Mouse (Mus musculus) megakaryocyte progenitor cell, adult 5-6 weeks (primary cell): Measurements from ENCODE around the gene Vwf. TPM values are rescaled to one million over a fixed set of nuclear protein-coding genes. Genes with fewer than 3 reads are reported as not detected.

Experiments
- ATAC-seq: replicated peaks from 2 replicates; pipeline ENCODE4 v1.8.0; 2016; ENCODE audit warnings: mild to moderate bottlenecking, moderate TSS enrichment, inconsistent platforms; ENCODE audit not compliant: poor library complexity
- total RNA-seq, 2 experiments: library from RNA; stranded (forward) in 1 of 2; stranded (reverse) in 1 of 2; fragments of 157-497, 149-512 nt in 1 of 2; fragments of 200-1000 nt in 1 of 2; gene quantifications; 2 replicates each; pipeline versions ENCODE4 v1.2.3 to v1.2.4; 2015 to 2017

The Vwf gene
- 2.4 and 2.6 TPM in 2 replicates for total RNA-seq (2015)
- 0.08 and 0.47 TPM in 2 replicates for total RNA-seq (2017)

- no peak for ATAC-seq
Observed at GRCm38 (mm10) chr6:125546474-125546873, at the start of gene Vwf. TSS of gene Vwf (plus strand) at chr6:125546774.

DNA sequence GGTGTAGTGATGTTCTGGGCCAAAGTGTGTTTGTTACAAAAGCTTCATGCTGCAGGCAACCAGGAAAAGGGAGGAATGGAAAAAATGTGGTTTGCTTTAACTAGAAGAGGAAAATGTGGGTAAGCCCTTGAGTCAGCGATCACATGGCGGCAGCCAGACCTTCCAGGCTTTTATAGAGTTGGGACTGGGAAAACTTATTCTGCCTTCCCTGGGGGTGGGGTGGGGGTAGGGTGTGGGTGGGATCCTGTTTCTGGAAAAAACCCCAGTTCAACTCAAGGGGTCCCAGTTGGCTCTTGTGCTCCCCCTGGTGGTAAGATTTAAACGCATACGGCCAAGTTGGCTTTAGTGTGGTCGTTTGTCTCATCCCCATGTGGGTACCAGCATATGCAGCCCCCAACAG is 48.5 kb upstream of the Vwf start:
- peak; percentile 50 for ATAC-seq

DNA sequence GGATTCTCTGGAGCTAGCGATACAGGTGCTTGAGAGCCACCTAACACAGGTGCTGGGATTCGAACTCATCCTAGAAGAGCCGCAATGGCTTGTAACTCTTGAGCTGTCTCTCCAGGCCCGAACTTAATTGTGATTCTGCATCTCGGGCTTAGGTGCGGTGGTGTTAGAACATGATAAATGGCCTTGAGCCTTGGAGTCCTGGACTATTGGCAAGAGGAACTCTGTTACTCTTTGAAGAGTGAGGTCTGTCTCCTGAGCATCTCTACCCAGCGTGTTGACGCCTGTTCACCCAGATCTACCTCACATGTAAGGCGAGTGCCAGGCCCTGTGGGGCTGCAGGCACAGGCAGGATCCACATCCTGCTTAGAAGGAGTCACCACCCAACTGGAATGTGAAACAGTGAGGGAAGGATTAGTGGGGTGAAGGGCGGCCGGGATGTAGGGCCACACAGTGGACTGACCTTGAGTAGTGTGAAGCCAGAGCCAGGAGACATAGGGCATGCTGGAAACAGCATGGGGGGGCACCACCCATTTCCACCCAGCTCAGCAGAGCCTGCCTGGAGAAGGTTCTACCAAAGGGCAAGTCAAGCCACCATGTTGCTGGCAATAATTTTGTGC is 43.3 kb upstream of the Vwf start:
- ATAC-seq, result no peak

GRCm38 (mm10) chr6:125504622-125505355 is 41.8 kb upstream of the Vwf start:
- ATAC-seq, result no peak

DNA sequence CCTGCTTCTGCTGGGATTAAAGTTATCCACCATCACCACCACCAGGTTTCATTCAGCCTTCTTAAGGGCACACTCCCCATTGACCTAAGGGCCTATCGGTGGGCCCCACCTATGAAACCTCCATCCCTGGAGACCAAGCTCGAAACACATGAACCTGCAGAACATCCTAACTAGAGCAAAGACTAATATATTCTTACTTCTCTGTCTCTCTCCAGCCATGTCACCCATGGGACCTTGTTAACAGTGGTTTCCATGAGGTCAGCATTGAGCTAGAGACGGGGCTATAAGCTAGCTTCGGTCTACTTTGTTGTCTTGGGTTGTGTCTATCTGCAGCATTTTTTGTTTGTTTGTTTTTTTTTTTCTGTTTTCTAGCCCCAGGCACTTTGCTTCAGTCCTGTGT is 40.1 kb upstream of the Vwf start:
- ATAC-seq, result no peak

DNA sequence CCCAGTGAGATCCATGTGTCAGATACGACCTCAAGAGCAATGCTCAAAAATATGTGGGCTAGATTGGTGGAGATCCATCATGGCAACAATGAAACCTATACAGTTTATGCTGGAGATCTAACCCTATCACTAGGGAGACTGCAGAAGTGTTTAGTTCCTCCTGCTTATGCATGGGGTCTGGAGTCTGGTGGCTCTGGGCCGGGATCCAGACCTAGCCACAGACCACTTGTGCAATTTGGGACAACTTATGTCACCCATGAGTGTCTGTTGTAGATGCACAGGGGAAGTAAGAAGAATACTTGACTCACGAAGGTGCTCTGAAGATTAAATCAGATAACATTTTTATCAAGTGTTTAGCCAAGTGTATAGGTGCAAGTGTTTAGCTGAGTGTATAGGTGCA is 36.8 kb upstream of the Vwf start:
- peak; percentile 80 for ATAC-seq

- no peak for ATAC-seq
Observed at GRCm38 (mm10) chr6:125510645-125511044, 35.9 kb upstream of the Vwf start.

DNA sequence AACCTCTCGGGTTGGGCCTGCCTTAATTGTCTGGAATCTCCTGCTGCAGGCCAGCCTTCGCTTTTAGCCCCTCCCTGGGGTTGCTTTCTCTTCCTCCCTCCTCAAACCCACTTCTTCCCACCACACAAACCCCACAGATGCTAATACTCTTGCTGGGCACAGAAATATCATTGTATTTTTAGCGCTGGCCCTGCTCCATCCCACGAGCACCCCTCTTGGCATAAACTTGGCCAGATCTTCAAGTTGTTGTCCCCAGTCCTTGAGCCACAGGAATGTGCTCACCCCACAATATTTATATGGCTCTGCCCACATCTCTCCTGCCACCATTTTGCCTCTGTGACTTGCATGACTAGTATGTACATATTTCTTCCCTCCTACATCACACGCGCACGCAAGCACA is 35.4 kb upstream of the Vwf start:
- ATAC-seq, result peak; percentile 35

GRCm38 (mm10) chr6:125512950-125513596 is 33.5 kb upstream of the Vwf start:
- peak; percentile 47 for ATAC-seq

GRCm38 (mm10) chr6:125515503-125516315 is 30.9 kb upstream of the Vwf start:
- ATAC-seq, result no peak

GRCm38 (mm10) chr6:125521558-125522193 is 24.9 kb upstream of the Vwf start:
- ATAC-seq, result no peak

- ATAC-seq, result peak; percentile 43; the same call in 1 of the 2 replicates
Observed at GRCm38 (mm10) chr6:125524027-125524426, 22.5 kb upstream of the Vwf start.

DNA sequence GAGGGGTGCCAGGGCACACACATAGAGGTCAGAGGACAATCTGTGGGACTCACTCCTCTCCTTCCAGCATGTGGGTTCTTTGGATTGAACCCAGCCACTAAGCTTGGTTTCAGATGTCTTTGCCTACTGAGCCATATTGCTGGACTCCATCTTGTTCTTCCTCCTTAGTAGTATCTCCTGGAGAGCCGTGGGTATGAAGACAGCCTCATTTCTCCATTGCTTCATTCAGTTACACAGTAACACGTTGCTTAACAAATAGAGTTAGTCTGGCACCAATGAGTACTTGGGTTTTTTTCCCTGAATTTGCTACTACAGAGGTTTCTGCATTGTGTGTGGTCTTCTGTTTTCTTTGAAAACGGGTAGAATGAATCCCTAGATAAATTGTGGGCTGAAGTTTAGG is 20.5 kb upstream of the Vwf start:
- ATAC-seq, result peak; percentile 70

GRCm38 (mm10) chr6:125528614-125529200 is 17.9 kb upstream of the Vwf start:
- ATAC-seq, result no peak

DNA sequence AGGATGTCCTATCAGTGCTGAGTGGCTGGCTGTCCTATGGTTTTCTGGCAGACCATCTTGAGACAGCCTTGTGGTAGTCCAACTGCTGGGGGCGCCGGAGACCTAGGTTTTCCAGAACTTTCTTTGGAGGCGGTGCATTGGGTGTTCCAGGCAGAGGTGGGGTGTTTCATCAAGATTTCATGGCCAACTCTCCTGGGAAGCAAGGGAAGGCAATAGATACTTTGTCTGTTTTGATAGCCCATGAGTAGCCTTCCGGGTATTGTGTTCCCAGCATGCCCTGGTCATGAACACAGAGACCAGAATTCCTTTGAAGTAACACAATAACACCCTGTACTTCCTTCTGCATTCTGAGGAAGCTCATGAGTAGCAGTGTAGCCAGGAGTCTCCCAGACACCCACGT is 17.1 kb upstream of the Vwf start:
- no peak for ATAC-seq

DNA sequence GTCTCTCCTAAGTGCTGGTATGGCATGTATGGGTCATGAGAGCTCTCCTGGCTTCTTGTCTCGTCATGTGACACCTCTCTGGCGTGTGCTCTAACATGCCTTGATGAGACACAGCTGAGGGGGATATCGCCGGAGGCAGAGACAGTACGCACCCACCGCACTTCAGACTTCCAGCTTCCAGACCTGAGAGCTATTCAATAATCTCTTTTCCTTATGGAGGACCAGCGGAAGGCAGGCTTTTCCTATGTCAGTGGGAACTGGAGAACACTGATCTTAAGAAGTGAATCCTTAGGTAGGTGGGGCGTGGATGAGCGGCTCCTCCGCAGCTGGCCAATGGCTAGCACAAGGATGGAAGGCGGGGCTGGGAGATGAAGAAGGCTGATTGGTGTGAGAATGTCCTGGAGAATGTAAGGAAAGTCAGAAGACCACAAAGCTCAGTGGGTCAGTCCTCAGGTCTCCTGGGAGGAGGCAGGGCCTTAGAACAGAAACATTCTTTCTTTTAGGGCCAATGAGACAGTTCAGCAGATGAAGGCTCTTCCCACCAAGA is 13.4 kb upstream of the Vwf start:
- no peak for ATAC-seq

GRCm38 (mm10) chr6:125534990-125535389 is 11.6 kb upstream of the Vwf start:
- ATAC-seq, result no peak

- no peak for ATAC-seq
Observed at GRCm38 (mm10) chr6:125538469-125538868, 8.1 kb upstream of the Vwf start.

DNA sequence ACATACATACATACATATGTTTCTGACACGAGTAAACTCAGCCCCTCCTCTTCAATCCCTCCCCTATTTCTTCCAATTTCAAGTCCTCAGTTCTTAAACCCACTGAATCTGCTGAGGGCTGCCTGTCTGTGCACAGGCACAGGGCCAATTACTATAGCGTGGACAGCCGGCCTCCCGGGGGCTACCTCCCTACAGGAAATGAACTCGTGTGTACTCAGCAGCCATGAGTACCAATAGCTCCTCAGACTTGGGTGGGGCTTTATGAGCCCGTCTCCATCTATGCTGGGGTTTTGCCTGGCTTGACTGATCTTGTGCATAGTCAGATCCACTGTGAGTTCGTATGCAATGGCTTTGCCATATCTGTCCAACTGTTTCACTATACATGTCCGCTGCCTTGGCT is 7.2 kb upstream of the Vwf start:
- ATAC-seq, result 0 out of 2 replicates have a peak, but pooled peaks have one; percentile 12

- ATAC-seq, result peak; percentile 42
Observed at GRCm38 (mm10) chr6:125540199-125540598, 6.4 kb upstream of the Vwf start.
